Mouse (Mus musculus): ENCODE measurements around the gene Olfr127. TPM values are rescaled to one million over a fixed set of nuclear protein-coding genes. Genes with fewer than 3 reads are reported as not detected.
A peak's percentile ranks its signal among the peaks of the same experiment; 100 is the strongest.
"Not testable (repeated sequence)": the region's sequence is repeated elsewhere in the genome, so short reads cannot be mapped to it uniquely, and the experiment has no call there.

Gene Olfr127
- polyA plus RNA-seq (2012; rRNA removed) = 1.9 and 2.9 TPM in 2 replicates

- Histone ChIP-seq H3K4me3 (ENCODE audit: control insufficient read depth, low read depth, low read length) (no peak within 1 kb of the TSS), H3K36me3 (ENCODE audit: control insufficient read depth, insufficient read depth, low read length) (no peaks in the 10 kb centered on the region), H3K27me3 (ENCODE audit: control insufficient read depth, insufficient read depth, low read length) (no peaks in the 10 kb centered on the region), H3K4me1 (ENCODE audit: control insufficient read depth, insufficient read depth, low read length) (no peaks in the 10 kb centered on the region), H3K27ac (ENCODE audit: control insufficient read depth, insufficient read depth, low read depth, low read length) (no peak within 1 kb of the TSS)
- TF ChIP-seq CTCF (IDR thresholded peaks at IDR 0.05; ENCODE audit: control insufficient read depth, insufficient read depth, insufficient replicate concordance, low read depth, low read length) = no peak
- TF ChIP-seq POLR2A (IDR thresholded peaks at IDR 0.05; ENCODE audit: control insufficient read depth, low read depth, low read length) = no peak
These were observed at the start of gene Olfr127 for GRCm38 (mm10) chr17:37900137-37900536. TSS of gene Olfr127 (plus strand) at chr17:37900437.

DNA sequence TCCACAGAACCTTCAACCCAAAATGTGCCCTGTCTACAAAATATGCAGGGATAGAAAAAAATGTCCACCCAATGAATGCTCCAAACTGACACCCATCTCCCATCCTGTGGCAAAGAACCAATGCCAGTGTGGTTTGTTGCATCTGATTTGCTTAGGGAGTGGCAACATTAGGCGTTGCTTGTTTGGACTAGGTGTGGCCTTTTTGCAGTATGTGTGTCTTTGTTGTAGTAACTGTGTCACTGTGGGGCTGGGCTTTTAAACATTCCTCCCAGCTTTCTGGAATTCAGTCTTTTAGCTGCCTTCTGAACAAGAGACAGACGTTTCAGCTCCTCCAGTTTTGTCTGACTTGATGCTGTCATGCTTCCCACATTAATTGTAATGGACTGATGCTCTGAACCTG lies 36.3 kb upstream of the Olfr127 start:
- Histone ChIP-seq H3K36me3 (ENCODE audit: control insufficient read depth, insufficient read depth, low read length) (no peaks in the 10 kb centered on the region), H3K27me3 (ENCODE audit: control insufficient read depth, insufficient read depth, low read length) (no peaks in the 10 kb centered on the region), H3K27ac (ENCODE audit: control insufficient read depth, insufficient read depth, low read depth, low read length) (no peak overlapping the region), H3K4me1 (ENCODE audit: control insufficient read depth, insufficient read depth, low read length) (peaks cover 10% of the 10 kb centered on the region), H3K4me3 (ENCODE audit: control insufficient read depth, low read depth, low read length) (no peak overlapping the region)
- TF ChIP-seq POLR2A (IDR thresholded peaks at IDR 0.05; ENCODE audit: control insufficient read depth, low read depth, low read length) (no peak), CTCF (IDR thresholded peaks at IDR 0.05; ENCODE audit: control insufficient read depth, insufficient read depth, insufficient replicate concordance, low read depth, low read length) (no peak)

GRCm38 (mm10) chr17:37869676-37870205 lies 30.5 kb upstream of the Olfr127 start:
- H3K27ac ChIP-seq (ENCODE audit: control insufficient read depth, insufficient read depth, low read depth, low read length) = no peak overlapping the region
- no peak overlapping the region for H3K4me3 ChIP-seq (ENCODE audit: control insufficient read depth, low read depth, low read length)
- H3K4me1 ChIP-seq (ENCODE audit: control insufficient read depth, insufficient read depth, low read length) = no peaks in the 10 kb centered on the region
- no peaks in the 10 kb centered on the region for H3K27me3 ChIP-seq (ENCODE audit: control insufficient read depth, insufficient read depth, low read length)
- no peaks in the 10 kb centered on the region for H3K36me3 ChIP-seq (ENCODE audit: control insufficient read depth, insufficient read depth, low read length)
- TF ChIP-seq CTCF (IDR thresholded peaks at IDR 0.05; ENCODE audit: control insufficient read depth, insufficient read depth, insufficient replicate concordance, low read depth, low read length) = no peak
- TF ChIP-seq POLR2A (IDR thresholded peaks at IDR 0.05; ENCODE audit: control insufficient read depth, low read depth, low read length) = no peak

DNA sequence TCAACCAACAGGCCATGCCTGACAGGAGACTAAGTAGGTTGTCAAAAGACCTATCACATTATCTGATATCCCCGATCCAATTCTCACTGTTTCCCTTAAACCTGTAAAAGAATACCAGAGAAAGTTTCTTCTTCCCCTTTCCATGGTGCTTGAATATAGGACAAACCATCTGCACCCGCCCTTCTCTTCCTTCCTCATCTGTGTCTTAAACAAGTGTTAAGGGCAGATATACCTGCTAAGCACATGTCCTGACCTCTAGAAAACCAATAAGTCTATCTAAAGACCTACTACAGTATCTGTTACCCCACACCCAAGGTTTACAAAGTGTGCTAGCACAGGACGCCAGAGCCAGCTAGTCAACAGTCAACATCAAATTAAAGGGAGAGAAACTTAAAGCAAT lies 26.4 kb upstream of the Olfr127 start:
- H3K4me1 ChIP-seq (ENCODE audit: control insufficient read depth, insufficient read depth, low read length) = no peaks in the 10 kb centered on the region
- no peaks in the 10 kb centered on the region for H3K36me3 ChIP-seq (ENCODE audit: control insufficient read depth, insufficient read depth, low read length)
- TF ChIP-seq CTCF (IDR thresholded peaks at IDR 0.05; ENCODE audit: control insufficient read depth, insufficient read depth, insufficient replicate concordance, low read depth, low read length) (no peak), POLR2A (IDR thresholded peaks at IDR 0.05; ENCODE audit: control insufficient read depth, low read depth, low read length) (no peak)
- H3K27me3 ChIP-seq (ENCODE audit: control insufficient read depth, insufficient read depth, low read length) = no peaks in the 10 kb centered on the region
- H3K27ac ChIP-seq (ENCODE audit: control insufficient read depth, insufficient read depth, low read depth, low read length) = no peak overlapping the region
- no peak overlapping the region for H3K4me3 ChIP-seq (ENCODE audit: control insufficient read depth, low read depth, low read length)

- H3K27me3 ChIP-seq (ENCODE audit: control insufficient read depth, insufficient read depth, low read length); H3K36me3 ChIP-seq (ENCODE audit: control insufficient read depth, insufficient read depth, low read length); H3K27ac ChIP-seq (ENCODE audit: control insufficient read depth, insufficient read depth, low read depth, low read length); H3K4me1 ChIP-seq (ENCODE audit: control insufficient read depth, insufficient read depth, low read length); H3K4me3 ChIP-seq (ENCODE audit: control insufficient read depth, low read depth, low read length): not testable (repeated sequence)
These were observed 6.6 kb downstream of the Olfr127 start for GRCm38 (mm10) chr17:37906821-37907220.

DNA sequence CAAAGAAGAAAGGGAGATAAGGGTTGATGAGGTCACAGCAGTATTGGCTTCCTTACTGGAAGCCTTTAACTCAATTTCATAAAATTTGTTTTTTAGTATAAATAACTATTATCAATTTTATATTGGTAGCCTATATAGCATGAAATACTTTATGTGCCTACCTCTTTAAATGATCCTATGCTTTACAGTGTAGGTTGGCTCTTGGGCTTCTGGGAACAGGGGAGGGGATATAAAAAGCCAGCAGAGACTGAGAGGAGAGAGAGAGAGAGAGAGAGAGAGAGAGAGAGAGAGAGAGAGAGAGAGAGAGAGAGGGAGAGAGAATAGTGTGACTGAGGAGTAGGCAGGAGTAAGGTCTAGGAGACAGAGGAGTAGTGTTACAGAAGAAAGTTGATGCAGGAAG lies 20.0 kb downstream of the Olfr127 start, which contains the start of gene Olfr128:
TSS of gene Olfr128 (plus strand) at position 301 of the 400 bp plus-strand sequence.
- no peaks in the 10 kb centered on the region for H3K4me1 ChIP-seq (ENCODE audit: control insufficient read depth, insufficient read depth, low read length)
- no peaks in the 10 kb centered on the region for H3K36me3 ChIP-seq (ENCODE audit: control insufficient read depth, insufficient read depth, low read length)
- TF ChIP-seq CTCF (IDR thresholded peaks at IDR 0.05; ENCODE audit: control insufficient read depth, insufficient read depth, insufficient replicate concordance, low read depth, low read length) (no peak), POLR2A (IDR thresholded peaks at IDR 0.05; ENCODE audit: control insufficient read depth, low read depth, low read length) (no peak)
- H3K27ac ChIP-seq (ENCODE audit: control insufficient read depth, insufficient read depth, low read depth, low read length) = no peak within 1 kb of the TSS
- no peak within 1 kb of the TSS for H3K4me3 ChIP-seq (ENCODE audit: control insufficient read depth, low read depth, low read length)
- H3K27me3 ChIP-seq (ENCODE audit: control insufficient read depth, insufficient read depth, low read length) = no peaks in the 10 kb centered on the region

- Histone ChIP-seq H3K27me3 (ENCODE audit: control insufficient read depth, insufficient read depth, low read length) (no peaks in the 10 kb centered on the region), H3K36me3 (ENCODE audit: control insufficient read depth, insufficient read depth, low read length) (no peaks in the 10 kb centered on the region), H3K4me3 (ENCODE audit: control insufficient read depth, low read depth, low read length) (peak within 1 kb of the TSS; percentile 71), H3K4me1 (ENCODE audit: control insufficient read depth, insufficient read depth, low read length) (no peaks in the 10 kb centered on the region), H3K27ac (ENCODE audit: control insufficient read depth, insufficient read depth, low read depth, low read length) (no peak within 1 kb of the TSS)
- TF ChIP-seq CTCF (IDR thresholded peaks at IDR 0.05; ENCODE audit: control insufficient read depth, insufficient read depth, insufficient replicate concordance, low read depth, low read length) = no peak
These were observed 52.7 kb downstream of the Olfr127 start, which contains the start of gene Olfr761 for GRCm38 (mm10) chr17:37952979-37953378. TSS of gene Olfr761 (minus strand) at chr17:37953079.

Other genes starting within 250 kb of the Olfr127 start
- gene Olfr117, start 236.7 kb upstream of the Olfr127 start, polyA plus RNA-seq (2012; rRNA removed) = not detected in 2 replicates
- not detected in 2 replicates for gene Olfr118, start 233.4 kb upstream of the Olfr127 start, polyA plus RNA-seq (2012; rRNA removed)
- gene Olfr119, start 203.9 kb upstream of the Olfr127 start, polyA plus RNA-seq (2012; rRNA removed) = not detected in 2 replicates
- not detected in 2 replicates for gene Olfr120, start 178.6 kb upstream of the Olfr127 start, polyA plus RNA-seq (2012; rRNA removed)
- gene Olfr121, start 151.6 kb upstream of the Olfr127 start, polyA plus RNA-seq (2012; rRNA removed) = not detected in 2 replicates
- not detected in 2 replicates for gene Olfr122, start 131.8 kb upstream of the Olfr127 start, polyA plus RNA-seq (2012; rRNA removed)
- 0.15 TPM in 1 of 2 replicates, not detected in the other for gene Olfr123, start 106.9 kb upstream of the Olfr127 start, polyA plus RNA-seq (2012; rRNA removed)
- gene Olfr124, start 100.5 kb upstream of the Olfr127 start, polyA plus RNA-seq (2012; rRNA removed) = not detected in 2 replicates
- not detected in 2 replicates for gene Olfr125, start 67.5 kb upstream of the Olfr127 start, polyA plus RNA-seq (2012; rRNA removed)
- 0.47 and 0.96 TPM in 2 replicates for gene Olfr126, start 53.0 kb upstream of the Olfr127 start, polyA plus RNA-seq (2012; rRNA removed)
- 3.7 and 5.5 TPM in 2 replicates for gene Olfr128, start 20.1 kb downstream of the Olfr127 start, polyA plus RNA-seq (2012; rRNA removed)
- 0.75 and 1.3 TPM in 2 replicates for gene Olfr761, start 52.6 kb downstream of the Olfr127 start, polyA plus RNA-seq (2012; rRNA removed)
- gene Olfr129, start 159.6 kb downstream of the Olfr127 start, polyA plus RNA-seq (2012; rRNA removed) = not detected in 2 replicates
- gene Olfr130, start 163.5 kb downstream of the Olfr127 start, polyA plus RNA-seq (2012; rRNA removed) = not detected in 2 replicates
- gene Olfr131, start 188.3 kb downstream of the Olfr127 start, polyA plus RNA-seq (2012; rRNA removed) = not detected in 2 replicates
- not detected in 2 replicates for gene Olfr132, start 234.1 kb downstream of the Olfr127 start, polyA plus RNA-seq (2012; rRNA removed)
- not detected in 2 replicates for gene Olfr133, start 244.8 kb downstream of the Olfr127 start, polyA plus RNA-seq (2012; rRNA removed)